Mouse (Mus musculus): ENCODE results near the gene Ccr7. TPM values are rescaled to one million over a fixed set of nuclear protein-coding genes. Genes with fewer than 3 reads are reported as not detected.
A peak's percentile ranks its signal among the peaks of the same experiment; 100 is the strongest.

Ccr7 gene
- polyA plus RNA-seq, 1 experiment: 19.7 TPM

DNA sequence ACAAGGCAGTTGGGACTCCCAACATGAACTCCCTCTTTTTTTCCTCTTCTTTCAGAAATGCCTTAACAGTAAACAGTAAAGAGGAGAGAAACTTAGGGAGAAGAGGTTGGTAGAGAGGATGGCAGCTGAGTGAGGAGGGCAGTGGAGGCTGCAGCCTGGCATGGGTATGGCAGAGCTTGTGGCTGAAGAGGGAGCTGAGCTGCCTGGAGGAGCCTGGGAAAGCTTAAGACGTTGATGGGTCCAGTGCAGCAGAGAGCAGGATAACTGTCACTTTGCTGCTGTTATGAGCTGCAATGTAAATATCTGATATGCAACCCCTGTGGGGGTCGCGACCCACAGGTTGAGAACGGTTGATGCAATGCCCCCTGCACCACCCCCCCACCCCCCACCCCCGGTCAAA, 42.2 kb downstream of the Ccr7 start:
- Histone ChIP-seq H3K4me3 (replicated peaks; ENCODE audit: extremely low read depth, low read depth, low read length) (no peak overlapping the region), H3K4me1 (ENCODE audit: control insufficient read depth, insufficient read depth, low read length) (no peaks in the 10 kb centered on the region; the same call in 1 of the 2 replicates)
- TF ChIP-seq CTCF (IDR thresholded peaks at IDR 0.05; ENCODE audit: insufficient read depth, low read length) (no peak), POLR2A (IDR thresholded peaks at IDR 0.05; ENCODE audit: borderline replicate concordance, extremely low read depth, low read depth, low read length) (no peak)
- no peak for DNase-seq
- WGBS: 31% methylated on average over 5 of the region's 5 CpGs

GRCm38 (mm10) chr11:99111631-99112030, 43.2 kb downstream of the Ccr7 start:
- WGBS: 85% methylated on average over 7 of the region's 7 CpGs
- Histone ChIP-seq H3K4me3 (replicated peaks; ENCODE audit: extremely low read depth, low read depth, low read length) (no peak overlapping the region), H3K4me1 (ENCODE audit: control insufficient read depth, insufficient read depth, low read length) (no peaks in the 10 kb centered on the region; the same call in 1 of the 2 replicates)
- TF ChIP-seq CTCF (IDR thresholded peaks at IDR 0.05; ENCODE audit: insufficient read depth, low read length) (no peak), POLR2A (IDR thresholded peaks at IDR 0.05; ENCODE audit: borderline replicate concordance, extremely low read depth, low read depth, low read length) (no peak)
- DNase-seq: no peak

DNA sequence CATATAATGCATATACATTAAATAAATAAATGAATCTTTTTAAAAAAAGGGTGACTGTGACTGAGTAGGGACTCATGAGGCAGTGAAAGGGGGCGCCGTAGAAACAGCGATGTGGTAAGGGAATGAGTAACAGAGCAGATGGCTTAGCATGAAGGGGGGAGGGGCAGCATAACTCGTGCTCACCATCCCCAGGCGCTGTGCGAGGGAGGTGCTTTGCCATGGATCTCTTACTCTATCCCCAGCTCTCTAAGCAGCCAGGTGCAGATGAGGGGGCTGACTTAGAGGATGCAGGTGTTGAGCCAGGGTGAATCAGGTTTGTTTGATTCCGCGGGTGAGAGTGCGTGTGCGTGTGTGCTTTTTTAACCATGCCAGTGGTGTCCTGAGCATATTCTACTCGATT, 43.7 kb downstream of the Ccr7 start:
- TF ChIP-seq CTCF (IDR thresholded peaks at IDR 0.05; ENCODE audit: insufficient read depth, low read length): no peak
- TF ChIP-seq POLR2A (IDR thresholded peaks at IDR 0.05; ENCODE audit: borderline replicate concordance, extremely low read depth, low read depth, low read length): no peak
- H3K4me1 ChIP-seq (ENCODE audit: control insufficient read depth, insufficient read depth, low read length): no peaks in the 10 kb centered on the region; the same call in 1 of the 2 replicates
- no peak for DNase-seq
- H3K4me3 ChIP-seq (replicated peaks; ENCODE audit: extremely low read depth, low read depth, low read length): no peak overlapping the region
- WGBS: 75% methylated on average over 11 of the region's 11 CpGs

GRCm38 (mm10) chr11:99110370-99111110, 44.3 kb downstream of the Ccr7 start:
- WGBS: 81% methylated on average over 15 of the region's 15 CpGs
- no peaks in the 10 kb centered on the region; the same call in 1 of the 2 replicates for H3K4me1 ChIP-seq (ENCODE audit: control insufficient read depth, insufficient read depth, low read length)
- no peak overlapping the region for H3K4me3 ChIP-seq (replicated peaks; ENCODE audit: extremely low read depth, low read depth, low read length)
- TF ChIP-seq CTCF (IDR thresholded peaks at IDR 0.05; ENCODE audit: insufficient read depth, low read length) (peak; percentile 43), POLR2A (IDR thresholded peaks at IDR 0.05; ENCODE audit: borderline replicate concordance, extremely low read depth, low read depth, low read length) (no peak)
- no peak for DNase-seq

DNA sequence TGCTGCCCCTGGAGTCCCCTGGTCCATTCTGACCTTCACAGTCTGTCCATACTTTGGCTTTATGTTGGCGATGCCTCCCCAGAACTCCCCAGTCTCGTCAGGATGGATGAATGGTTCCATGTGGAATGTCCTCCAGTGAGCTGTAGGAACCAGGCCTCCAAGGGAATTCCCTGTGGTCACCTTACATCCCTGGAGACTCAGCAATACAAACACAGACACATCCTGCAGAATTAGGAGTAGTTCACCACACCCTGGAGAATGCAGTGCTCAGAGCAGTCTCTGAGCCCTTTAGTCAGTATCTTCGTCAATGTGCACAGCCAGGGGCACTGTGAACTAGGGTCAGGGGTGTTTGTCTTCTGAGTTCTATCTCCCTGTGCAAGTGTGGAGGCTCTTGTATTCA, 46.6 kb downstream of the Ccr7 start:
- no peak for DNase-seq
- no peak for TF ChIP-seq CTCF (IDR thresholded peaks at IDR 0.05; ENCODE audit: insufficient read depth, low read length)
- no peak for TF ChIP-seq POLR2A (IDR thresholded peaks at IDR 0.05; ENCODE audit: borderline replicate concordance, extremely low read depth, low read depth, low read length)
- 53% methylated on average over 3 of the region's 3 CpGs for WGBS
- Histone ChIP-seq H3K4me1 (ENCODE audit: control insufficient read depth, insufficient read depth, low read length) (peaks cover 3% of the 10 kb centered on the region; the same call in 1 of the 2 replicates), H3K4me3 (replicated peaks; ENCODE audit: extremely low read depth, low read depth, low read length) (no peak overlapping the region)

DNA sequence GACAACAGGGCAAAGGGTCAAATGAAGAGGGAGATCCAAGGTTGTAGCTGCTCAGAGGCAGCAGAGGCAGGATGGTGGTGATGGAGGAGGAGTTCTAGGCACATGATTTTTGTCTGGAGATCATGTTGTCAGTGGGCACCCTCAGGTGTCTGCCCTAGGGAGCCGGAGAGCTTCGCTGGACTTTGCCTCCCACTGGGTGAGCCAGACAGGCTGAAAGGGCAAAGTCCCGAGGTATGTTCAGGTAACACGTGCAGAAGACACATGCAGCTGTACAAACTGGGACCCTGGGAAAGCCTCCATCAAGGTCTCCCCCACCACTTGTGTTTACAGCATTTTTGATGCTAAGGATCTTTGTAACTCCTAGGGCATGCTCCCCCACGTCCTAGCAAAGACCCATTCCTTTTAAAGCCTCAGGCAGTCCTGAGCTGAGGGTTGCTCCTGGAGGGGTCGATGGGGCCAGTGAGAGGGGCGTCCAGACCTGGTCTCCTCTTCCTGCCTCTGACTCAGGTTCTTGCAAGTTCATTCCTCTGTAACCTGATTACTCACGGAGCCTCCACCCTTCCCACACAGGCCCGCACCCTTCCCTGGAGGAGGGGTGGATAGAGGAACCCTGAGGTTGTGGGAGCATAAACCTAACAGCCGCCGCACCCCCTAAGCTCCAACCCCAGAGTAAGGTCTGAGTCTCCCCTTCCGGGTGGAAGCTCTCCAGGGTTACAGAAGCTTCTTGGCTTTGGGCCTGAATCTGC, 48.7 kb downstream of the Ccr7 start:
- Histone ChIP-seq H3K4me1 (ENCODE audit: control insufficient read depth, insufficient read depth, low read length) (peaks cover 3% of the 10 kb centered on the region; the same call in 1 of the 2 replicates), H3K4me3 (replicated peaks; ENCODE audit: extremely low read depth, low read depth, low read length) (no peak overlapping the region)
- TF ChIP-seq POLR2A (IDR thresholded peaks at IDR 0.05; ENCODE audit: borderline replicate concordance, extremely low read depth, low read depth, low read length) (no peak), CTCF (IDR thresholded peaks at IDR 0.05; ENCODE audit: insufficient read depth, low read length) (no peak)
- DNase-seq: no peak
- 62% methylated on average over 12 of the region's 12 CpGs for whole genome bisulfite sequencing

DNA sequence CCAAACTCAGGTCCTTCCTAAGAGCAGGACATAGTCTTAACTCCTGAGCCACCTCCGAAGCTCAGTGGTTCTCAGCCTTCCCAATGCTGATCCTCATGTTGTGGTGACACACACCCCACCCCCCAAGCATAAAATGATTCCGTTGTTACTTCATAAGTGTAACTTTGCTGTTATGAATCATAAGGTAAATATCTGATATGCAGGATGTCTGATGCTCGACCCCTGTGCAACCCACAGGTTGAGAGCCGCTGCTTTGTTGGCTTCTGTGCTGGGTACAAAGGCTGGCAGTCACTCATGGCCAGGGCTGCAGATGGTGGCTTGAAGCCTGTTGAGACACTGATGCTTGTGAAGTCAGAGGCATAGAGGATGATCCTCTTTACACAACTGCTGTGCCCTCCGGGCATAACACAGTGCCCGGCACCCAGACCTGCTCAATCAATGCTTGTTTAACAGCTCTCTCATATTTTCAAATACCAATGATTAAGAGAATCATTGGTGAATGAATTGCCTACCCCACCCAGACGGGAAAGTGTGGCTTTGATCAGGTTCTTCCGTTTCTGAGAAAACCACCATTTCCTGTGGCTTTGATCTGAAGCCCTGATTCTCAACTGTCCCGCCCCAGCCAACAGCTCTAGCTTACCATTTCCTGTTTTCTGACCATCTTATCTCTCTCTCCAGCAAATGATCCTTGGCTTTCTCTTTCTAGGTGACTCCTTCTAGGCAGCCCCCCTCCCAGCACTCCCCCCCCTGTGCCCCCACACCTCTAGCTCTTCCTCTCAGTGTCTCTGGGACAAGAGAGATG, 50.1 kb downstream of the Ccr7 start:
- no peak for DNase-seq
- WGBS: 42% methylated on average over 9 of the region's 9 CpGs
- no peak overlapping the region for H3K4me3 ChIP-seq (replicated peaks; ENCODE audit: extremely low read depth, low read depth, low read length)
- TF ChIP-seq CTCF (IDR thresholded peaks at IDR 0.05; ENCODE audit: insufficient read depth, low read length) (no peak), POLR2A (IDR thresholded peaks at IDR 0.05; ENCODE audit: borderline replicate concordance, extremely low read depth, low read depth, low read length) (no peak)
- H3K4me1 ChIP-seq (ENCODE audit: control insufficient read depth, insufficient read depth, low read length): peaks cover 3% of the 10 kb centered on the region; the same call in 1 of the 2 replicates

DNA sequence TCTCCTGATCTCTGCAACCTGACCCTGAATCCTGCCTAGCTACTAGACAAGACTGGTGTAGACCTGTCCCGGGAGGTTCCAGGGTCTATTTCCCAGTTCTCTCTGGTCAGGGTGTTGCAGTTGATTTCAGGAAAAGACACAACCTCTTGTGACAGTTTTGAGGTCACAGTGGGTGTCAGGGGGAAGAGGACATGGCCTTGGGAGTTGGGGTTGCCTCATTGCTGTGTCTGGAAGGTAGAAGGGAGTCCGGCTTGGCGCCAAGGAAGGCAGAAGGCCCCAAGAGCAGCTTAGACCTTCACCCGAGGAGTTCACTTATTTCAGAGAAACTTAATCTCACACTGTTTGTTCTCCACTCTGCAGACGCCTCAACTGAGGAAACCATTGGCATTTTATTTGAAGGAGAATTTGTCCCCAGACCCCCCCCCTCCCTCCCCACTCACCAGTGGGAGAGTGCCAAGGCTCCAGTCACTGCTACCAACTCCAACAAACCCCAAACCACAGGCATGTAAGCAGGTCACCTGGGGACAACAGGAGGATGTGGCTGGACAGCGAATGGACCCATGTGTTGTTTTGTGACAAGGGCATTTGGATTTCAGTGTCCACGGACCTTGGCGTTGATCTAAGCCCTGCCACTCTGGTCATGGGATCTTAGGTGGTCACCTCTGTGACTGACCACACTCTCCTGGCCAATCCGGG, 52.2 kb downstream of the Ccr7 start:
- TF ChIP-seq POLR2A (IDR thresholded peaks at IDR 0.05; ENCODE audit: borderline replicate concordance, extremely low read depth, low read depth, low read length) (no peak), CTCF (IDR thresholded peaks at IDR 0.05; ENCODE audit: insufficient read depth, low read length) (no peak)
- WGBS: 70% methylated on average over 9 of the region's 9 CpGs
- H3K4me3 ChIP-seq (replicated peaks; ENCODE audit: extremely low read depth, low read depth, low read length): no peak overlapping the region
- peaks cover 3% of the 10 kb centered on the region; the same call in 1 of the 2 replicates for H3K4me1 ChIP-seq (ENCODE audit: control insufficient read depth, insufficient read depth, low read length)
- DNase-seq: no peak

All from lung, adult 2 months (tissue).